Mouse (Mus musculus): ENCODE measurements around the gene Frat2. TPM values are rescaled to one million over a fixed set of nuclear protein-coding genes. Genes with fewer than 3 reads are reported as not detected.

Gene Frat2
- polyA plus RNA-seq, 1 experiment from 2014 or later: 5.0 TPM

DNA sequence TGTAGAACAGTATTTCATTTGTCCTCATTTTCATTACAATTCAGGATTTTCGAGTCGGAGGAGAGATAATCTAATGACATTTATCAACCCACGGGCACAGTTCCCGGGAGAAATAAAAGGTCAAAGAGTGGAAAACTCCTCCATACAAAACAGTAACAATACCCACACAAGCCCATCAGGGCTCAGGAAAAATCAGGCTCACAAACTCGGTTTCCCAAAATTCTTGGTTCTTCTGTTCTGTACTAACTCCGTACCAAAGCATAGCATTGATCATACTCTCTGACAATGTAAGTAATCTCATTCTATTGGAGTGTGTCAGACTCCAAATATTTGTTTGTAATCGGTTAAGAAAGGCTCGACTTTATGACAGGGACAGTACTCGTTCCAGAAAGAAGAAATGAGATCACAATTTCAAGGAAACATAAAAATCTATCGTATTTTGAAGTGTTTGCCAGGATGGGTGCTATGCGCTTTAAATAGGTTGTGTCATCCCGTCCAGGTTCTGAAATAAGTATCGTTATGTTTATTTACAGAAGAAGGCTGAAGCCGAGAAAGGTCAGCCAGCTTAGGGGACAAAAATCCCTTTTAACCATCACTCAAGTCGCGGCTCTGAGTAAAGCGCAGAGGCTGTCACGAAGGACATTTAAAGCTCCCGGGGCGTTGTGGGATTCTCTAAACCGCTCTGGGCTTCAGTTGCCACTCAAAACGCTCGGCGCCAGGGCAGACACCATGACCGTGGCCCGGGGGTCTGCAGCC lies 46.8 kb downstream of the Frat2 start:
- ATAC-seq (ENCODE audit: insufficient number of reproducible peaks, insufficient read depth, low FRiP score, low TSS enrichment, low read depth): no peak

GRCm38 (mm10) chr19:41800451-41800850 lies 47.5 kb downstream of the Frat2 start:
- Histone ChIP-seq H3K36me3 (no peaks in the 10 kb centered on the region), H3K9me3 (peaks cover under 1% of the 10 kb centered on the region; the same call in 1 of the 2 replicates), H3K4me1 (replicated peaks) (peaks cover 16% of the 10 kb centered on the region), H3K27ac (no peak overlapping the region), H3K4me2 (peak overlapping the region; percentile 70), H3K4me3 (replicated peaks) (peak overlapping the region; percentile 90), H3K27me3 (peaks cover 8% of the 10 kb centered on the region; the same call in 1 of the 2 replicates), H3K9ac (replicated peaks) (no peak overlapping the region; the same call in 1 of the 2 replicates)
- 51% methylated on average over 6 of the region's 6 CpGs for WGBS
- no peak for ATAC-seq (ENCODE audit: insufficient number of reproducible peaks, insufficient read depth, low FRiP score, low TSS enrichment, low read depth)

More for the DNA sequence above, 46.8 kb downstream of the Frat2 start:
- peaks cover 16% of the 10 kb centered on the region for H3K4me1 ChIP-seq (replicated peaks)
- H3K4me2 ChIP-seq: peak overlapping the region; percentile 70
- H3K4me3 ChIP-seq (replicated peaks): peak overlapping the region; percentile 90
- peak overlapping the region; percentile 82 for H3K9ac ChIP-seq (replicated peaks)
- WGBS: 10% methylated on average over 26 of the region's 26 CpGs
- H3K27ac ChIP-seq: peak overlapping the region; percentile 76
- no peaks in the 10 kb centered on the region for H3K36me3 ChIP-seq
- peaks cover 8% of the 10 kb centered on the region; the same call in 1 of the 2 replicates for H3K27me3 ChIP-seq
- peaks cover 6% of the 10 kb centered on the region for H3K9me3 ChIP-seq

DNA sequence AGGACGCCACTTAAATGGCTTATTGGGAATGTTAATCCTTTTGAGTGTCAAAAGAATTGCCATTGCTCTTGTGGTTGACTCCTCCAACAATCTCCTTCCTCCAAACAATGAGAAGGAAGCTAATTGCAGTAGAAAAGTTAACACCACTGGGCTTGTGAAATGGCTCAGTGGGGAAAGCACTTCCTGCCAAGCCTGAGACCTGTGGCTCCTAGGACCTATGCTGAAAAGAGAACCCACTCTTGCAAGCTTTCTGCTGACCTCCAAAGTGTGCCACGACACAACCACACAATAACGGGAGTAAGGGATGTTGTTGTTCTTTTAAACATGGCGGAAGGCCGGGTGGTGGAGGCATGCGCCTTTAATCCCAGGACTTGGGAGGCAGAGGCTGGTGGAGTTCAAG lies 50.4 kb downstream of the Frat2 start:
- WGBS: 91% methylated on average over 6 of the region's 6 CpGs
- Histone ChIP-seq H3K36me3 (no peaks in the 10 kb centered on the region), H3K27ac (no peak overlapping the region), H3K9me3 (no peaks in the 10 kb centered on the region), H3K27me3 (peaks cover 11% of the 10 kb centered on the region; the same call in 1 of the 2 replicates), H3K9ac (replicated peaks) (no peak overlapping the region), H3K4me2 (no peak overlapping the region), H3K4me3 (replicated peaks) (no peak overlapping the region), H3K4me1 (replicated peaks) (peaks cover 16% of the 10 kb centered on the region)
- ATAC-seq (ENCODE audit: insufficient number of reproducible peaks, insufficient read depth, low FRiP score, low TSS enrichment, low read depth): no peak

DNA sequence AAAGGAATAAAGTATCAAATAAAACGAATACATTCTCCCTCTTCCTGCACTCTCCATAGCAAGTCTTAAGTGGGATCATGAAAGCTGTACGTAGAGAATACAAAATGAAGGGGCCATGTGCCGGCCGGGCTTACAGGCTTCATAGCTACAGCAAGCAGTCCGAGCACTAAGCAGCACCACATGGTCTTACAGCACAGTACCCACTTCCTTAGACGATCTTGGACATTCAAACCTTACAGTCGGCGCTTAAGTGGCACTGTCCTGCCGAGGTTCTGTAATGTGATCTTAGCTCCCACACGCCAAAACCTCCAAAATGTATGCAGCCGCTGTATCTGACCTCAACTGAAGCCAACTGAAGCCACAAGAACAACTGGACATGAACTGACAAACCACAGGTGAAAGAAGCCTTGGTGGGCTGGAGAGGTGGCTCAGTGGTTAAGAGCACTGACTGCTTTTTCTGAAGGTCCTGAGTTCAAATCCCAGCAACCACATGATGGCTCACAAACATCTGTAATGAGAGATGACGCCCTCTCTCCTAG lies 51.1 kb downstream of the Frat2 start:
- H3K36me3 ChIP-seq: peaks cover 2% of the 10 kb centered on the region; the same call in 1 of the 2 replicates
- peaks cover 13% of the 10 kb centered on the region for H3K4me1 ChIP-seq (replicated peaks)
- H3K4me3 ChIP-seq (replicated peaks): no peak overlapping the region
- peaks cover 11% of the 10 kb centered on the region; the same call in 1 of the 2 replicates for H3K27me3 ChIP-seq
- H3K4me2 ChIP-seq: no peak overlapping the region
- ATAC-seq (ENCODE audit: insufficient number of reproducible peaks, insufficient read depth, low FRiP score, low TSS enrichment, low read depth): no peak
- no peaks in the 10 kb centered on the region for H3K9me3 ChIP-seq
- H3K9ac ChIP-seq (replicated peaks): no peak overlapping the region
- no peak overlapping the region for H3K27ac ChIP-seq
- 72% methylated on average over 12 of the region's 12 CpGs for WGBS

DNA sequence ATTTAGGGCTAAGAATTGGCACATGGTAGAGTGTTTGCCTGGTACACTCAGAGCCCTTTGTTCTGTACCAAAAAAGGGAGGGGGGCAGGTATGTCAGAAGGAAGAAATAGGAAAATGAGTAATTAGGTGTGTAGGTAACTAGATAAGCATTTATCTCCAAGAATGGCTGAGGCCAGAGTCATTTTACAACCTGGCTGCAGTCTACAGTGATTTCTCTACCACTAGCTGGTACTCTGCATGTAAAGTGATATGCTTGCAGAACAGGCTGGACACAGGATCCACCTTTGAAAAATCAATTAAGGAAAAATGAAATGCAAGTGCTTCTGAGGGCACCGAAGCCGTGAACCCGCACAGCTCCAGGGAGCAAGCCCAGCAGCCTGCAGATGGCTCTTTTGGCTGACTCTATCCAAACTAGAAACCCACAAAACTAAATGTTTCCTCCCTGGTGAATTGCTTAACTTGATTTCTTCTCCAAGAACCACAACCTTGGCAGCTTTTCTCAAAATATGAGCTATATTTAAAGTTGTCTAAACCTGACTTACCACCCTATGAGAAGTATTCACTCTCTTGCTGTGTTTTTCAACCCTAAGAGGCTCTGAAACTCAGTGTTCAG lies 51.7 kb downstream of the Frat2 start:
- H3K27me3 ChIP-seq: peaks cover 13% of the 10 kb centered on the region; the same call in 1 of the 2 replicates
- no peak for ATAC-seq (ENCODE audit: insufficient number of reproducible peaks, insufficient read depth, low FRiP score, low TSS enrichment, low read depth)

More for the DNA sequence above, 51.7 kb downstream of the Frat2 start:
- no peak overlapping the region for H3K4me3 ChIP-seq (replicated peaks)
- peaks cover 13% of the 10 kb centered on the region for H3K4me1 ChIP-seq (replicated peaks)
- H3K9ac ChIP-seq (replicated peaks): no peak overlapping the region
- no peak overlapping the region for H3K27ac ChIP-seq
- H3K36me3 ChIP-seq: peaks cover 9% of the 10 kb centered on the region
- no peaks in the 10 kb centered on the region for H3K9me3 ChIP-seq
- 68% methylated on average over 3 of the region's 3 CpGs for WGBS
- H3K4me2 ChIP-seq: no peak overlapping the region

Other genes with a start within 250 kb of the Frat2 start
- gene Slit1, start 104.5 kb downstream of the Frat2 start, polyA plus RNA-seq (2016; fragmentation: Nextera tagmentation; extraction: Ambion mirVana): 0.15 and 0.40 TPM in 2 replicates
- 33.5 and 35.0 TPM in 2 replicates for gene Arhgap19, start 46.1 kb downstream of the Frat2 start, polyA plus RNA-seq (2016; fragmentation: Nextera tagmentation; extraction: Ambion mirVana)
- gene Frat1, start 18.2 kb downstream of the Frat2 start, polyA plus RNA-seq (2016; fragmentation: Nextera tagmentation; extraction: Ambion mirVana): 5.8 and 6.2 TPM in 2 replicates
- 22.8 and 23.2 TPM in 2 replicates for gene Rrp12, start 48.0 kb upstream of the Frat2 start, polyA plus RNA-seq (2016; fragmentation: Nextera tagmentation; extraction: Ambion mirVana)
- 636 and 656 TPM in 2 replicates for gene Pgam1, start 63.8 kb upstream of the Frat2 start, polyA plus RNA-seq (2016; fragmentation: Nextera tagmentation; extraction: Ambion mirVana)
- 78.5 and 81.9 TPM in 2 replicates for gene Exosc1, start 85.3 kb upstream of the Frat2 start, polyA plus RNA-seq (2016; fragmentation: Nextera tagmentation; extraction: Ambion mirVana)
- gene Zdhhc16, start 85.3 kb upstream of the Frat2 start, polyA plus RNA-seq (2016; fragmentation: Nextera tagmentation; extraction: Ambion mirVana): 87.6 and 93.2 TPM in 2 replicates
- gene Mms19, start 133.0 kb upstream of the Frat2 start, polyA plus RNA-seq (2016; fragmentation: Nextera tagmentation; extraction: Ambion mirVana): 41.3 and 42.5 TPM in 2 replicates
- gene Ubtd1, start 133.6 kb upstream of the Frat2 start, polyA plus RNA-seq (2016; fragmentation: Nextera tagmentation; extraction: Ambion mirVana): 19.1 and 19.3 TPM in 2 replicates
- 0.25 TPM in 1 of 2 replicates, not detected in the other for gene Ankrd2, start 187.9 kb upstream of the Frat2 start, polyA plus RNA-seq (2016; fragmentation: Nextera tagmentation; extraction: Ambion mirVana)
- gene Hoga1, start 197.5 kb upstream of the Frat2 start, polyA plus RNA-seq (2016; fragmentation: Nextera tagmentation; extraction: Ambion mirVana): 1.5 and 1.9 TPM in 2 replicates
- 0.20 TPM in 1 of 2 replicates, not detected in the other for gene 4933411K16Rik, start 204.1 kb upstream of the Frat2 start, polyA plus RNA-seq (2016; fragmentation: Nextera tagmentation; extraction: Ambion mirVana)
- gene Morn4, start 238.2 kb upstream of the Frat2 start, polyA plus RNA-seq (2016; fragmentation: Nextera tagmentation; extraction: Ambion mirVana): 37.7 and 39.1 TPM in 2 replicates
- gene Pi4k2a, start 242.3 kb upstream of the Frat2 start, polyA plus RNA-seq (2016; fragmentation: Nextera tagmentation; extraction: Ambion mirVana): 36.5 and 39.4 TPM in 2 replicates